Mouse (Mus musculus) thymus, adult 2 months (tissue): ENCODE results near the gene Nucb1. TPM values are rescaled to one million over a fixed set of nuclear protein-coding genes. Genes with fewer than 3 reads are reported as not detected.

ENCODE experiments used
- DNase-seq: peaks from one replicate; pipeline ENCODE4 v3.0.0; 2021
- H3K27ac ChIP-seq: fragments of 200-500 bp; 2 replicates; pipeline ENCODE4 v1.5.1; 2012; ENCODE audit warnings: low read length, control low read depth; ENCODE audit not compliant: control insufficient read depth, insufficient read depth
- H3K27me3 ChIP-seq: fragments of 200-500 bp; 2 replicates; pipeline ENCODE4 v1.6.1; 2012; ENCODE audit warnings: mild to moderate bottlenecking, low read length, moderate library complexity, mixed read lengths; ENCODE audit not compliant: control insufficient read depth, insufficient read depth
- H3K36me3 ChIP-seq: fragments of 200-500 bp; 2 replicates; pipeline ENCODE4 v1.6.1; 2012; ENCODE audit warnings: mild to moderate bottlenecking, low read length, moderate library complexity; ENCODE audit not compliant: control insufficient read depth, insufficient read depth
- H3K4me1 ChIP-seq: fragments of 200-500 bp; replicated peaks from 2 replicates; pipeline ENCODE4 v1.6.1; 2012; ENCODE audit warnings: low read length; ENCODE audit not compliant: control insufficient read depth, insufficient read depth
- H3K4me3 ChIP-seq: fragments of 200-500 bp; 2 replicates; pipeline ENCODE4 v1.5.1; 2012; ENCODE audit warnings: mild to moderate bottlenecking, low read length, control low read depth, moderate library complexity; ENCODE audit not compliant: control insufficient read depth, insufficient read depth
- CTCF ChIP-seq: fragments of 200-500 bp; IDR thresholded peaks from 2 replicates; pipeline ENCODE4 v1.5.1; 2012; ENCODE audit warnings: mild to moderate bottlenecking, control low read depth, low read length, moderate library complexity, borderline replicate concordance; ENCODE audit not compliant: control insufficient read depth, poor library complexity, insufficient read depth; ENCODE audit errors: extremely low read depth
- POLR2A ChIP-seq: fragments of 200-500 bp; IDR thresholded peaks from 2 replicates; pipeline ENCODE4 v1.6.1; 2012; ENCODE audit warnings: mild to moderate bottlenecking, low read length, control low read depth, moderate library complexity; ENCODE audit not compliant: control insufficient read depth, poor library complexity, insufficient read depth; ENCODE audit errors: extremely low read depth
- WGBS: fragments of 180-500 bp; shearing (Covaris S2); methylation state at CpG from one replicate; pipeline ENCODE4 v1.1.7; 2018; 5-methylcytosine and 5-hydroxymethylcytosine counted together
- polyA plus RNA-seq: library from polyadenylated mRNA; depleted of rRNA; stranded (reverse); fragments of >200 nt; gene quantifications from 2 replicates; pipeline ENCODE4 v1.2.3, GENCODE M21; 2012

Nucb1 gene
- polyA plus RNA-seq, 1 experiment: 216 TPM

- TF ChIP-seq POLR2A: no peak
- no peak for TF ChIP-seq CTCF
- DNase-seq: no peak
- Histone ChIP-seq H3K36me3 (no peaks in the 10 kb centered on the region), H3K27ac (no peak overlapping the region), H3K27me3 (no peaks in the 10 kb centered on the region), H3K4me1 (peaks cover 6% of the 10 kb centered on the region), H3K4me3 (no peak overlapping the region)
- 92% methylated on average over 6 of the region's 6 CpGs for WGBS
These were observed 1.6 kb downstream of the Nucb1 start for GRCm38 (mm10) chr7:45508561-45508960.

- H3K4me3 ChIP-seq: no peak overlapping the region
- no peaks in the 10 kb centered on the region for H3K27me3 ChIP-seq
- TF ChIP-seq POLR2A: no peak
- TF ChIP-seq CTCF: no peak
- WGBS: 90% methylated on average over 6 of the region's 6 CpGs
- peaks cover 6% of the 10 kb centered on the region for H3K4me1 ChIP-seq
- H3K27ac ChIP-seq: no peak overlapping the region
- no peaks in the 10 kb centered on the region for H3K36me3 ChIP-seq
- DNase-seq: no peak
These were observed 2.6 kb downstream of the Nucb1 start for GRCm38 (mm10) chr7:45507583-45507982.

- DNase-seq: no peak
- no peak for TF ChIP-seq CTCF
- H3K36me3 ChIP-seq: peaks cover 13% of the 10 kb centered on the region
- no peaks in the 10 kb centered on the region for H3K4me1 ChIP-seq
- no peak overlapping the region for H3K4me3 ChIP-seq
- H3K27ac ChIP-seq: no peak overlapping the region
- H3K27me3 ChIP-seq: no peaks in the 10 kb centered on the region
- 97% methylated on average over 6 of the region's 6 CpGs for WGBS
These were observed 11.8 kb downstream of the Nucb1 start for GRCm38 (mm10) chr7:45498427-45498826.

- Histone ChIP-seq H3K4me3 (no peak overlapping the region), H3K27ac (no peak overlapping the region), H3K4me1 (0 out of 2 replicates have a peak, but pooled peaks cover 2% of the 10 kb centered on the region), H3K27me3 (no peaks in the 10 kb centered on the region), H3K36me3 (peaks cover 13% of the 10 kb centered on the region)
- 95% methylated on average over 9 of the region's 9 CpGs for WGBS
- DNase-seq: no peak
- TF ChIP-seq CTCF (no peak), POLR2A (no peak)
These were observed 15.7 kb downstream of the Nucb1 start for GRCm38 (mm10) chr7:45494548-45494947.

- H3K36me3 ChIP-seq: peaks cover 2% of the 10 kb centered on the region
- peaks cover 10% of the 10 kb centered on the region for H3K4me1 ChIP-seq
- no peak for TF ChIP-seq POLR2A
- no peak for TF ChIP-seq CTCF
- H3K4me3 ChIP-seq: no peak overlapping the region
- H3K27ac ChIP-seq: no peak overlapping the region
- H3K27me3 ChIP-seq: no peaks in the 10 kb centered on the region
- WGBS: over 99% methylated on average over 5 of the region's 5 CpGs
- DNase-seq: no peak
These were observed 17.3 kb downstream of the Nucb1 start for GRCm38 (mm10) chr7:45492951-45493350.

- WGBS: 97% methylated on average over 8 of the region's 8 CpGs
These were observed 17.9 kb downstream of the Nucb1 start for GRCm38 (mm10) chr7:45492225-45492844.

GRCm38 (mm10) chr7:45491264-45491663 is 18.9 kb downstream of the Nucb1 start:
- Histone ChIP-seq H3K4me3 (no peak overlapping the region), H3K36me3 (no peaks in the 10 kb centered on the region; the same call in none of the 2 replicates), H3K27me3 (no peaks in the 10 kb centered on the region), H3K4me1 (peaks cover 10% of the 10 kb centered on the region), H3K27ac (no peak overlapping the region)
- 25% methylated on average over 3 of the region's 3 CpGs for WGBS
- TF ChIP-seq POLR2A: no peak
- TF ChIP-seq CTCF: no peak
- no peak for DNase-seq

More at GRCm38 (mm10) chr7:45492225-45492844, 17.9 kb downstream of the Nucb1 start:
- Histone ChIP-seq H3K4me1 (peaks cover 10% of the 10 kb centered on the region), H3K27me3 (no peaks in the 10 kb centered on the region), H3K27ac (no peak overlapping the region), H3K4me3 (no peak overlapping the region), H3K36me3 (no peaks in the 10 kb centered on the region; the same call in none of the 2 replicates)
- TF ChIP-seq CTCF (no peak), POLR2A (no peak)
- DNase-seq: no peak
